Mouse (Mus musculus): Measurements from ENCODE around the gene Tmem56. TPM values are rescaled to one million over a fixed set of nuclear protein-coding genes. Genes with fewer than 3 reads are reported as not detected.

Gene Tmem56
- polyA plus RNA-seq, 1 experiment from 2014 or later: 2.5 TPM

DNA sequence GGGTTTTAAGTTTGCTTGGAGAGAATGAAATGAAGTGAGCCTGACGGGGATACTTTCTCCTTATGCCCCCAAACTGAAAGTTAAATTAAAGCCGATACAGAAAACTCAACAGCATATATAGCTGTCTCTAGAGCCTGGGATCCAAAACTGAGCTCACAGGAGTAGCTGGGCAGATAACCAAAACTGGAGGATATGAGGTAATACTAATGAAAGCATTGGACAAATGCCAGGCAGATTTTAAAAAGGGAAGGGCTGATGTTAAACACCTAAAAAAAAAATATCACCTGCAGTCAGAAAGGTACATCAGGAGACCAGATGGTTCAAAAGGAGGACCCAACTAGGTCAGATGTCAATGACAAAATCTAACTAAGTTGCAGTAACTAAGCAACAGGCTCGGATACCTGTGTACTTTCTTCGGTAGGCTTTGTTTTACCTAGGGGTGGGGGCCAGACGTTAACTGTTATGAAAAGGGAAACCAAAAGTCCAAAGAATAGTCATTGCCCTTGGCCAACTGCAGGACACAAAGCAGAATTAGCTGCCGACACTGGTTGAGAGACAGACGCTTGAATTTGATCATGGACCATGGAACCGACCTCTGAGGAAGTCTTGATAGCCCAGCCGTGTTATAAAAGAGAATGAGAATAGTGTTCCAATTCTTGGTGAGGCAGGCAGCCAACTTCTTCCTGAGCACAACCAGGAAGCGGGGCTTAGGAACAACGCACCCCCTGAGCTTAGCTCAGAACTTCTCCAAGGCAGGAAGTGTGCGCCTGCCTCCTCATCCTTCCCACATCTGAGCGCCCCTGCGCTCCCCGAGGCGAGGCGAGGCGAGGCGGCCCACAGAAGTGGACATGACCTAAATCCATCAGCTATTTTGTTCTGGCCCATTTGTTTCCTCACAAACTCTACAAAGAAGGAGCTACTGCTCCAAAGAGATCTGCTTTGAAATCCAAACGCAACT is 24.1 kb downstream of the Tmem56 start:
- Histone ChIP-seq H3K27me3 (replicated peaks; ENCODE audit: control insufficient read depth, insufficient read depth, low read length) (peaks cover 6% of the 10 kb centered on the region), H3K9ac (ENCODE audit: low read length) (no peak overlapping the region), H3K9me3 (replicated peaks; ENCODE audit: control insufficient read depth, low read length) (no peaks in the 10 kb centered on the region), H3K4me2 (ENCODE audit: low read length) (no peak overlapping the region), H3K4me1 (ENCODE audit: control insufficient read depth, insufficient read depth, low read length) (no peaks in the 10 kb centered on the region), H3K36me3 (ENCODE audit: control insufficient read depth, insufficient read depth, low read length) (no peaks in the 10 kb centered on the region), H3K4me3 (ENCODE audit: low read depth, low read length) (no peak overlapping the region), H3K27ac (ENCODE audit: low read depth, low read length) (no peak overlapping the region)
- ATAC-seq: no peak
- no peak for DNase-seq (ENCODE audit: low spot score)
- 75% methylated on average over 20 of the region's 20 CpGs for WGBS

DNA sequence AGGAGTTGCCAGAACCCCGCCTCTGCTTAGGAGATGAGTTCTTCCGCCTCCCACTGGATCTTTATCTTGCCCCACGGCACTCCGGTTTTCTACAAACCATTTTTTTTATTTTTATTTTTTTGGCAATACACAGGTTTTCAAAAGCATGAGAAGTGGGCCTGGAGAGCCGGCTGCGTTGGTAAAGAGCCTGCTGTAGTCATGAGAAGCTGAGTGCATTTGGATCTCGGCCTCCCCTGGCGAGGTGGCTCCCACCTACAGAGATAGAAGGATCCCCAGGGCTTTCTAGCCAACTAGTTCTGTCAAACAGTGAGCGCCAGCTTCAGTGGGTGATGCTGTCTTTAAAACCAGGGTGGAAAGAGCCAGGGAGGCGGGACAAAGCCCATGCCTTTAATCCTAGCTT is 25.5 kb downstream of the Tmem56 start:
- Histone ChIP-seq H3K27ac (ENCODE audit: low read depth, low read length) (no peak overlapping the region), H3K4me3 (ENCODE audit: low read depth, low read length) (no peak overlapping the region), H3K9me3 (replicated peaks; ENCODE audit: control insufficient read depth, low read length) (no peaks in the 10 kb centered on the region), H3K36me3 (ENCODE audit: control insufficient read depth, insufficient read depth, low read length) (no peaks in the 10 kb centered on the region), H3K9ac (ENCODE audit: low read length) (no peak overlapping the region), H3K4me1 (ENCODE audit: control insufficient read depth, insufficient read depth, low read length) (no peaks in the 10 kb centered on the region), H3K4me2 (ENCODE audit: low read length) (no peak overlapping the region), H3K27me3 (replicated peaks; ENCODE audit: control insufficient read depth, insufficient read depth, low read length) (peaks cover 6% of the 10 kb centered on the region)
- DNase-seq (ENCODE audit: low spot score): no peak
- WGBS: 81% methylated on average over 10 of the region's 10 CpGs
- no peak for ATAC-seq

DNA sequence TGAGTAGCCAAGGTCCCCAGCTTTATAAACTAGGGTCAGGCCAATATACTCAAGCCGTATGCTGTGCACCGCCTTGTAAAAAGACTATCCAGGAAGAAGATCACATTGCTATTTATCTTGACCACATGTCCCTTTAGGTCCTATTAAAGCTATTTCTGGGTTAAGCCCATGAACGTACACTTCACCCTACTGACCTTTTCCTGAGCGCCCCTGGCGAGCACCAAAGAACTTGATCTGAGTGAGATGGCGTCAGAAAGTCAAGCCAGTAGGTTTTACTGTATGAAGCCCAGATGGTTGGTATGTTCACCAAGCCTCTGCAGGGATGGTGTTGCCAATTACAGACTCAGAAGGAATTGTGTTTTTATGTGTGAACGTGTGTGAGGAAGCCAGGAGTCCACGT is 26.8 kb downstream of the Tmem56 start:
- Histone ChIP-seq H3K9ac (ENCODE audit: low read length) (no peak overlapping the region), H3K27ac (ENCODE audit: low read depth, low read length) (no peak overlapping the region), H3K27me3 (replicated peaks; ENCODE audit: control insufficient read depth, insufficient read depth, low read length) (peaks cover 6% of the 10 kb centered on the region), H3K9me3 (replicated peaks; ENCODE audit: control insufficient read depth, low read length) (no peaks in the 10 kb centered on the region), H3K4me2 (ENCODE audit: low read length) (no peak overlapping the region), H3K4me3 (ENCODE audit: low read depth, low read length) (no peak overlapping the region), H3K4me1 (ENCODE audit: control insufficient read depth, insufficient read depth, low read length) (no peaks in the 10 kb centered on the region), H3K36me3 (ENCODE audit: control insufficient read depth, insufficient read depth, low read length) (no peaks in the 10 kb centered on the region)
- ATAC-seq (no peak), DNase-seq (ENCODE audit: low spot score) (no peak)
- WGBS: 90% methylated on average over 8 of the region's 8 CpGs

DNA sequence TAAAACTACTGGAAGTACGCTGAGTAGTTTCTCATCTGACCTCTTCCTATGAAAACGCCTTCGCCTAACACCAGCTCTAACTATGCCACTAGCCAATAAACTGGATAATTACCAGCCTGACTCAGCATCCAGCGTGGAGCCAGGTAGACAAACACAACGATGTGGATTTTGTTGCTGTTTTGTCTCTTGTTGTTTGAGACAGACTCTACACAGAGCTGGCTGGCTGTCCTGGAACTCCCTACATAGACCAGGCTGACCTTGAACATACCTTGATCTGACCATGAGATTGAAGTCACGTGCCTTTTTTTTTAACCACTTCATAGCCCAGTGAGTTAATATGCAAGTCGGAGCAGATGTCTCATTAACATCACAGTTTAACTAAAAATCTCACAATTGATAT is 27.4 kb downstream of the Tmem56 start:
- Histone ChIP-seq H3K4me2 (ENCODE audit: low read length) (no peak overlapping the region), H3K9me3 (replicated peaks; ENCODE audit: control insufficient read depth, low read length) (no peaks in the 10 kb centered on the region), H3K4me1 (ENCODE audit: control insufficient read depth, insufficient read depth, low read length) (peaks cover 4% of the 10 kb centered on the region; the same call in 1 of the 2 replicates), H3K27me3 (replicated peaks; ENCODE audit: control insufficient read depth, insufficient read depth, low read length) (peaks cover 6% of the 10 kb centered on the region; the same call in 1 of the 2 replicates), H3K36me3 (ENCODE audit: control insufficient read depth, insufficient read depth, low read length) (no peaks in the 10 kb centered on the region), H3K9ac (ENCODE audit: low read length) (no peak overlapping the region), H3K4me3 (ENCODE audit: low read depth, low read length) (no peak overlapping the region), H3K27ac (ENCODE audit: low read depth, low read length) (no peak overlapping the region)
- no peak for DNase-seq (ENCODE audit: low spot score)
- WGBS: 88% methylated on average over 7 of the region's 7 CpGs
- no peak for ATAC-seq

DNA sequence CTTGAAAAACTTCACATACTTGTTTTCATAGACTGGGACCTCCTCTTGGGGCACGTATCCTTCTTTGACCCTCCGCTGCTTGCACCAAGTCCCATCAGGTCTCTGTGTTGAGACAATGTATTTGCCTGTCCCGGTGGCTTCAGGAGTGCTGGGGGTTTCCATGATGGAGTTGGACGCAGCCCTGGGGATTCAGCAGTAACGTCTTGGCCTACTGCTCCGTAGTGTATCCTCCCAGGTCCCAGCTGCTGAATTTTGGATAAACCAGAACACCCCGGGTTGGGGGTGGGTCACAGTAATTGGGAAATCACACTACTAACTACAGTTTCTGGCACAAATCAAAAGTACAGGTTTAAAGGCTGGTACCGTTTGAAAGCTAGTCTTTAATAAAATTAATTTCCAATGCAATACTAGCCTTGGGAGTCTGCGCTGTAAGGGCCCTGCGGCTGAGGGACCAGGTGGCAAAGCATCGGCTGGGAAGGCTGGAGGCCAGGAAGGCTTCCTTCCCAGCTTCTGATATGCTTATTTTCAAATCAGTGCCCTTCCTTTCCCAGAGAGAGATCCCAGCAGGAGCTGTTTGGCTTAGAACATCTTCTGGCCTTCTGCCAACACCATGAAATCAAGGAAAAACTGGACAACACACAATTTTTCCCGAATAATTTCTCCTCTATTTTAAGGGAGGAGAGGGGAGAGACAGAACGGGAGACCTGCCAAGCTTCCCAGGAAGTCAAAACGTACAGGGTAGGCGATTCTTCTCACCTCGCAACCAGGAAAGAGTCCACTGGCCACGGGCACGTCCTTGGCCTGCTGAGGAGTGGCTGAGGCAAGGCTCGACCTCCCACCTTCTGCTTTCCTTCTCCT is 32.1 kb downstream of the Tmem56 start:
- ATAC-seq: no peak
- no peak overlapping the region for H3K27ac ChIP-seq (ENCODE audit: low read depth, low read length)

DNA sequence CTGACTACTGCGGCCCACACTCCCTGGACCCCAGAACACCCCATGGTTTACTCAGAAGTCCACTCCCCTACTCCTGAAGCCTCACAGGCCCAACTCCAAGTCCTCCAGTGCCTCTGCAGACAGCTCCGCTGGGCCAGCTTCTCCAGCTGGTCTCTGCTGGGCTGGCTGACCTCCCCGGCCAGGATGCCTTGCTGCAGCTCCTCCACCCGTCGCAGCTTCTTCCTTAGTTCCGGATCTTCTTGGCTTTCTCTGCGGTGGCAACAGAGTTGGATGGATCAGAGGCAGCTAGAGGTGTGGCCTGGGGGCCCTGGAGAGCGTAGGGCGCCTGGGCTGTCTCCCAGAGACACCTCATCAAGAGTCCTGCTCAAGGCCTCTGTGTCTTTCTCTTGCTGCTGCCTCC is 32.9 kb downstream of the Tmem56 start:
- no peak for ATAC-seq
- Histone ChIP-seq H3K4me2 (ENCODE audit: low read length) (no peak overlapping the region), H3K4me3 (ENCODE audit: low read depth, low read length) (no peak overlapping the region), H3K9ac (ENCODE audit: low read length) (no peak overlapping the region), H3K9me3 (replicated peaks; ENCODE audit: control insufficient read depth, low read length) (no peaks in the 10 kb centered on the region), H3K27ac (ENCODE audit: low read depth, low read length) (no peak overlapping the region), H3K36me3 (ENCODE audit: control insufficient read depth, insufficient read depth, low read length) (no peaks in the 10 kb centered on the region), H3K27me3 (replicated peaks; ENCODE audit: control insufficient read depth, insufficient read depth, low read length) (no peaks in the 10 kb centered on the region), H3K4me1 (ENCODE audit: control insufficient read depth, insufficient read depth, low read length) (peaks cover 4% of the 10 kb centered on the region; the same call in 1 of the 2 replicates)
- 87% methylated on average over 9 of the region's 9 CpGs for WGBS
- DNase-seq (ENCODE audit: low spot score): no peak

More for the DNA sequence above, 32.1 kb downstream of the Tmem56 start:
- no peaks in the 10 kb centered on the region for H3K36me3 ChIP-seq (ENCODE audit: control insufficient read depth, insufficient read depth, low read length)
- peak; percentile 57 for DNase-seq (ENCODE audit: low spot score)
- no peaks in the 10 kb centered on the region for H3K9me3 ChIP-seq (replicated peaks; ENCODE audit: control insufficient read depth, low read length)
- 79% methylated on average over 19 of the region's 19 CpGs for WGBS
- peaks cover 4% of the 10 kb centered on the region; the same call in 1 of the 2 replicates for H3K4me1 ChIP-seq (ENCODE audit: control insufficient read depth, insufficient read depth, low read length)
- H3K9ac ChIP-seq (ENCODE audit: low read length): no peak overlapping the region
- no peak overlapping the region for H3K4me2 ChIP-seq (ENCODE audit: low read length)
- no peaks in the 10 kb centered on the region for H3K27me3 ChIP-seq (replicated peaks; ENCODE audit: control insufficient read depth, insufficient read depth, low read length)
- H3K4me3 ChIP-seq (ENCODE audit: low read depth, low read length): no peak overlapping the region

DNA sequence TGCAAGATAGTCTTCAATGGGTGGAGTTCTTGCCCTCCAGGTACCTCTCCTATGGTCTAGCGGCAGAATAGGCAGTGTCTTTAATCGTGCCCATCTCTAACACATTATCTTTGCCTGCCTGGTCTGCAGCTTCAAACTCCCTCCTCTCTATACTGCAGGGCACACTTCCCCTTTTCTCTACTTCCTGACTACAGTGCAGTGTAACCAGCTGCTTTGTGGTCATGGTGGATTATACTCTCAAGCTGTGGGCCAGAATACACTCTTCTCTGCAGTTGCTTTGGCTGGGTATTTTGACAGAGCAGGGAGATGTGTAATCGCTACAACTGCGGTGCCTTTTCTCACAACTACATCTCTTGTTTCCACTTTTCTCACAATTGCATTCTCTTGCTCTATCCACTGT is 40.0 kb downstream of the Tmem56 start:
- Histone ChIP-seq H3K4me1 (ENCODE audit: control insufficient read depth, insufficient read depth, low read length) (0 out of 2 replicates have a peak, but pooled peaks cover 2% of the 10 kb centered on the region), H3K4me3 (ENCODE audit: low read depth, low read length) (no peak overlapping the region), H3K27me3 (replicated peaks; ENCODE audit: control insufficient read depth, insufficient read depth, low read length) (no peaks in the 10 kb centered on the region), H3K27ac (ENCODE audit: low read depth, low read length) (no peak overlapping the region), H3K9me3 (replicated peaks; ENCODE audit: control insufficient read depth, low read length) (no peaks in the 10 kb centered on the region), H3K9ac (ENCODE audit: low read length) (no peak overlapping the region), H3K4me2 (ENCODE audit: low read length) (no peak overlapping the region), H3K36me3 (ENCODE audit: control insufficient read depth, insufficient read depth, low read length) (no peaks in the 10 kb centered on the region)
- ATAC-seq (no peak), DNase-seq (ENCODE audit: low spot score) (no peak)
- WGBS: 94% methylated on average over 4 of the region's 4 CpGs

DNA sequence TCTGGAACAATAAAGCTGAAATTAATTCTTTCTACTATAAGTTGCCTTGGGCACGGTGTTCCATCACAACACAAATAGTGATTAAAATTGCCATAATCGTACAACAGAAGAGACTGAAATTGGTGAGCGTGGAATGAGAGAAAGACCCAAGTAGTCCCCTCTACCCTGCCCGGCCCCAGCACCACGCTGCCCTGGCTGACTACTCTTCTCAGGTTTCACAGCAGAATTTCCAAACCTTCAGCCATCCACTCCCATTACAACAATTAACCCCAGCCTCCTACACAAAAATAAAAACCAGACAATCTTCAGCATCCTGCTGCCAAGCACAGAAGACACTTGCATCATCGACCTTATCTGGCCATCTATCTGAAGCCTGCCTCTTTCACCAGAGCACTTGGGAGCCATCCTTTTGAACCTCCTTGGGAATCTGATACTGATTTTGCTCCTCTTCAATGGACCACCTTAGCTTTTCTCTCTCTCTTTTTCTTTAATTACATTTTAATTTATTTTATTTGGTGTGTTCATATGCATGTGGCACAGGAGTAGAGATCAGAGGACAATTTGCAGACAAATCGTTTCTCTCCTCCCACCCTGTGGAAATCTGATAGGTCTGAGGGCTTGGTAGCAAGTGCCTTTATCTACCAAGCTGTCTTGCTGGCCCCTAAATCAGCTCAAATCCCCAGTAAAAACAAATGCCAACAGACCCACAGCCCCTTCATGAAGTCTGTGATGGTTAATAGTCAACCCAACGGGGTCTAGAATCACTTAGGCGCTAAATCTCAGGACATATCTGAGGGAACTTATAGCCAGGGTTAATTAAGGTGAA is 40.6 kb downstream of the Tmem56 start:
- H3K4me1 ChIP-seq (ENCODE audit: control insufficient read depth, insufficient read depth, low read length): 0 out of 2 replicates have a peak, but pooled peaks cover 2% of the 10 kb centered on the region
- no peak overlapping the region for H3K27ac ChIP-seq (ENCODE audit: low read depth, low read length)
- WGBS: 80% methylated on average over 9 of the region's 9 CpGs
- no peaks in the 10 kb centered on the region for H3K9me3 ChIP-seq (replicated peaks; ENCODE audit: control insufficient read depth, low read length)
- H3K36me3 ChIP-seq (ENCODE audit: control insufficient read depth, insufficient read depth, low read length): no peaks in the 10 kb centered on the region
- DNase-seq (ENCODE audit: low spot score) (no peak), ATAC-seq (no peak)
- H3K9ac ChIP-seq (ENCODE audit: low read length): no peak overlapping the region
- H3K27me3 ChIP-seq (replicated peaks; ENCODE audit: control insufficient read depth, insufficient read depth, low read length): no peaks in the 10 kb centered on the region
- H3K4me3 ChIP-seq (ENCODE audit: low read depth, low read length): no peak overlapping the region
- no peak overlapping the region for H3K4me2 ChIP-seq (ENCODE audit: low read length)
